Mouse (Mus musculus) ES-Bruce4 (cell line): Measurements from ENCODE around the gene Cyth3.

Experiments
- CTCF ChIP-seq: IDR thresholded peaks from one replicate; pipeline ENCODE4 v1.8.1; 2011; ENCODE audit warnings: low read depth, low read length
- EP300 ChIP-seq: IDR thresholded peaks from 2 replicates; pipeline ENCODE4 v1.6.1; 2011; ENCODE audit warnings: low read depth, low read length; ENCODE audit not compliant: insufficient read depth
- POLR2A ChIP-seq: IDR thresholded peaks from one replicate; pipeline ENCODE4 v1.8.1; 2011; ENCODE audit warnings: low read length; ENCODE audit not compliant: insufficient read depth

- TF ChIP-seq CTCF (no peak), POLR2A (no peak), EP300 (no peak)
Measured at GRCm38 (mm10) chr5:143608175-143608574, 14.1 kb upstream of the Cyth3 start.
